ENCODE assay signal across 19 mouse cellular contexts in the genomic region with DNA sequence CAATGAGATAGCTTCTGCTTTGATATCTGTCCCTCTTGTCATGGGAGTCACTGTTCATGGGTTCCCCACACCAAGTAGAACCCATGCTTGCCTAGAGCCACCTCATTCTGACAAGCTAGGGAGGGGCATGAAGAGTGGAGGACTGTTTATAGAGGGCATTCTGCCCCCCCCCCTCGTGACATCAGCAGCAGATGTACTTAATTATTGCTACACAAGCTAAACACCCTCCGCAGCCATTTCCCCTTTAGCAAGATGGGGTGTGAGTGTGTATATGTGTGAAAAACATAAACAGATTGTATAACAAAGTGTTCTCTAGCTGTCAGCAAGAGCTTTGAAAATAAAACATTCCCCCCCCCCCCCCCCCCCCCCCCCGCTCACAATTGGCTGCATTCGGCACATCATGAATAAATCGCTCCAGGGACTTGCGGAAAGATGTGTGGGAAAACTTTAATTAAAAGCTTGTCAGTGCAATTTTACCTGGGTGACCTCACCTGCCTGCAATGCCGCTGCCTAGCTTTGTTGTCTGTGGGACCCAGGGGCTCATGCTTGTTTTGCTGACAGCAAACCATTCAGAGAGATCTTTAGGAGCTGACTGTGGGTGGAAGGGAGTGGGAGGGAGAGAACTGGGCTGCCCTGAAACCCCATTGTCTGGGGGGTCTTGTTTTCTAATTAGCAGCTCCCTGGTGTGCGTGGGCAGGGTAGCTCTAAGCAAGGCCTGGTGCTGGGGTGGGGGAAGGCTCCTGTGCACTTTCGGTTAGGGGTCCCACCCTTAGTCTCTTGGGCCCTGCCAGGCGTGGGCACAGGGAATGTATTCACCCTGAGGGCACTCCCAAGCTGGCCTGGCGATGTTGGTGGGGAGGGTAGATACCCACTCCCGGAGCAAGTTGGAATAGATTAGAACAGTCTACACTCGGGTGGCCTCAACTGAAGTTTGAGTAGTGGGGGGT.
DNase-seq lines count a peak whose midpoint lies in the region; ATAC-seq lines count a peak whose summit lies in the region.
"Had no signal": no experiment of that assay in that cellular context is flagged by ENCODE, and none has a peak within 500 bp of the region (broad histone marks: within the 10 kb centered on the region; RNA-seq: fewer than 3 reads in every experiment).

No protein-coding gene starts in this region.

- H3K27me3 ChIP-seq in hindbrain, embryonic 15.5 days = no peaks in the 10 kb centered on the region
- no peaks in the 10 kb centered on the region for H3K27me3 ChIP-seq in hindbrain, embryonic 14.5 days (ENCODE audit: control insufficient read depth, insufficient read depth, low read length)
- H3K27me3 ChIP-seq in embryonic facial prominence, embryonic 13.5 days = no peaks in the 10 kb centered on the region
- H3K27me3 ChIP-seq: CH12.LX; hindbrain, embryonic 12.5 days; intestine, embryonic 15.5 days; liver, embryonic 15.5 days; neural tube, embryonic 12.5 days had no signal

- H3K9me3 ChIP-seq in hindbrain, embryonic 15.5 days = no peaks in the 10 kb centered on the region
- no peaks in the 10 kb centered on the region for H3K9me3 ChIP-seq in hindbrain, embryonic 14.5 days (ENCODE audit: control insufficient read depth, low read length)
- H3K9me3 ChIP-seq in embryonic facial prominence, embryonic 13.5 days = no peaks in the 10 kb centered on the region
- H3K9me3 ChIP-seq: heart, embryonic 10.5 days; hindbrain, embryonic 12.5 days; intestine, embryonic 15.5 days; limb, embryonic 13.5 days; liver, embryonic 15.5 days; neural tube, embryonic 12.5 days had no signal

- H3K4me1 ChIP-seq in hindbrain, embryonic 15.5 days (replicated peaks) = no peaks in the 10 kb centered on the region
- H3K4me1 ChIP-seq in hindbrain, embryonic 14.5 days (replicated peaks; ENCODE audit: control insufficient read depth, insufficient read depth, low read length) = no peaks in the 10 kb centered on the region
- peaks cover 5% of the 10 kb centered on the region; the same call in 1 of the 2 replicates for H3K4me1 ChIP-seq in embryonic facial prominence, embryonic 13.5 days
- H3K4me1 ChIP-seq: hindbrain, embryonic 12.5 days; intestine, embryonic 15.5 days; limb, embryonic 13.5 days; liver, embryonic 15.5 days; neural tube, embryonic 12.5 days had no signal

- 50% methylated on average over 13 of the region's 13 CpGs for WGBS in hindbrain, embryonic 15.5 days
- WGBS in hindbrain, embryonic 14.5 days = 53% methylated on average over 12 of the region's 13 CpGs
- WGBS in embryonic facial prominence, embryonic 13.5 days = 41% methylated on average over 13 of the region's 13 CpGs

- H3K4me2 ChIP-seq in hindbrain, embryonic 15.5 days = no peak overlapping the region
- H3K4me2 ChIP-seq in hindbrain, embryonic 14.5 days (replicated peaks) = no peak overlapping the region
- no peak overlapping the region for H3K4me2 ChIP-seq in embryonic facial prominence, embryonic 13.5 days
- H3K4me2 ChIP-seq: hindbrain, embryonic 12.5 days; intestine, embryonic 15.5 days; limb, embryonic 13.5 days; liver, embryonic 15.5 days; neural tube, embryonic 12.5 days had no signal

- H3K27ac ChIP-seq in hindbrain, embryonic 15.5 days (replicated peaks) = no peak overlapping the region
- H3K27ac ChIP-seq in hindbrain, embryonic 14.5 days = no peak overlapping the region
- no peak overlapping the region for H3K27ac ChIP-seq in embryonic facial prominence, embryonic 13.5 days
- H3K27ac ChIP-seq: heart, embryonic 10.5 days; hindbrain, embryonic 12.5 days; intestine, embryonic 15.5 days; limb, embryonic 13.5 days; liver, embryonic 15.5 days; neural tube, embryonic 12.5 days had no signal

- peak; percentile 45; the same call in 1 of the 2 replicates for ATAC-seq in hindbrain, embryonic 15.5 days (ENCODE audit: low FRiP score, low read depth)
- no peak for ATAC-seq in hindbrain, embryonic 14.5 days (ENCODE audit: low FRiP score)
- ATAC-seq in embryonic facial prominence, embryonic 13.5 days (ENCODE audit: insufficient number of reproducible peaks, insufficient read depth, low FRiP score, low TSS enrichment, low read depth) = peak; percentile 48; the same call in 1 of the 2 replicates
- ATAC-seq: intestine, embryonic 15.5 days had no signal

- no peak for DNase-seq in hindbrain, embryonic 14.5 days (ENCODE audit: low spot score)
- DNase-seq in brain, adult 2 months (ENCODE audit: low read depth, low spot score) = peak; percentile 5
- DNase-seq in forelimb bud, embryonic 11.5 days (ENCODE audit: low read depth, low spot score) = peak; percentile 7
- DNase-seq in natural killer cell, adult 2 months (ENCODE audit: low spot score in 2 of 2) = no peak
- DNase-seq in lung, postnatal 4 days = no peak
- DNase-seq: adrenal gland, postnatal 25 days; cerebellum, adult 2 months; gastrocnemius, postnatal 36 days; kidney, adult 9 months; thymus, postnatal 36 days had no signal

- H3K4me3 ChIP-seq in hindbrain, embryonic 15.5 days = no peak overlapping the region
- no peak overlapping the region for H3K4me3 ChIP-seq in hindbrain, embryonic 14.5 days (replicated peaks; ENCODE audit: low read length)
- H3K4me3 ChIP-seq in embryonic facial prominence, embryonic 13.5 days = no peak overlapping the region
- H3K4me3 ChIP-seq: heart, embryonic 10.5 days; hindbrain, embryonic 12.5 days; intestine, embryonic 15.5 days; limb, embryonic 13.5 days; liver, embryonic 15.5 days; neural tube, embryonic 12.5 days had no signal

- no peaks in the 10 kb centered on the region for H3K36me3 ChIP-seq in hindbrain, embryonic 15.5 days
- H3K36me3 ChIP-seq in hindbrain, embryonic 14.5 days (replicated peaks; ENCODE audit: control insufficient read depth, insufficient read depth) = no peaks in the 10 kb centered on the region
- no peaks in the 10 kb centered on the region for H3K36me3 ChIP-seq in embryonic facial prominence, embryonic 13.5 days
- H3K36me3 ChIP-seq: heart, embryonic 10.5 days; hindbrain, embryonic 12.5 days; intestine, embryonic 15.5 days; limb, embryonic 13.5 days; liver, embryonic 15.5 days; neural tube, embryonic 12.5 days had no signal

- H3K9ac ChIP-seq in hindbrain, embryonic 15.5 days = no peak overlapping the region
- H3K9ac ChIP-seq in hindbrain, embryonic 14.5 days = no peak overlapping the region
- no peak overlapping the region for H3K9ac ChIP-seq in embryonic facial prominence, embryonic 13.5 days
- H3K9ac ChIP-seq: hindbrain, embryonic 12.5 days; intestine, embryonic 15.5 days; limb, embryonic 13.5 days; liver, embryonic 15.5 days; neural tube, embryonic 12.5 days had no signal

Comparison
In these comparisons a context has a peak if more than half of its experiments do, and no peak if none do; other contexts are left out.
1. DNase-seq: peak in brain, adult 2 months (single experiment) and forelimb bud, embryonic 11.5 days (single experiment); none in hindbrain, embryonic 14.5 days (single experiment), natural killer cell, adult 2 months (0 of 2) and lung, postnatal 4 days (0 of 2).